Mouse (Mus musculus) mouse embryonic stem cell (cell line): Measurements from ENCODE around the gene Cyb5rl.

ENCODE experiments used
- in situ Hi-C, 2 experiments: fragments of 300-500 bp; cut with MboI; formaldehyde crosslinking; loops; 1 replicate in 1 of 2; 3 replicates in 1 of 2; pipeline ENCODE4 v1.14.3; 2019 to 2020; ENCODE audit warnings: low sequenced_read_pairs in 2 of 2, low pct_unique_long_range_greater_than_20kb in 1 of 2, mixed read lengths in 1 of 2; ENCODE audit not compliant: unreplicated experiment in 1 of 2

Gene Cyb5rl

GRCm38 (mm10) chr4:107130534-107130933 lies 63.7 kb downstream of the Cyb5rl start:
- in situ Hi-C loops: no loop called here

DNA sequence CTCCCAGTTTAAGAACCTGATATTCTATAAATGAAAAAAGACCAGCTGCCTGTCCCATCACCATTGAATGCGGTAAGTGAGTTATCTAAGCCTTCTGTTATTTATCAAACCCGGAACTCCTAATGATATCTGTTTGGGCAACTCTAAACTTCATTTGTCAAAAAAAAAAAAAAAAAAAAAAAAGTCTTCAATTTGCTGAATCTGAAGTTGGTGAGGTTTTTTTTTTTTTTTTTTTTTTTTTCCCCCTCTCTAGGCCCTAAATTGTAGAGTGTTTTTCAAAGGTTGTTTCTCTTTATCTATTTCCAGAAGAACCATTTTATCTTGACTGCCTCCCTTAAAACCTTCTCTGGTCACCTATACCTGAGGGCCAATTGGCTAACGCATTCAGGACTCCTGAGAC lies 68.1 kb downstream of the Cyb5rl start:
- in situ Hi-C loops: no loop called here

DNA sequence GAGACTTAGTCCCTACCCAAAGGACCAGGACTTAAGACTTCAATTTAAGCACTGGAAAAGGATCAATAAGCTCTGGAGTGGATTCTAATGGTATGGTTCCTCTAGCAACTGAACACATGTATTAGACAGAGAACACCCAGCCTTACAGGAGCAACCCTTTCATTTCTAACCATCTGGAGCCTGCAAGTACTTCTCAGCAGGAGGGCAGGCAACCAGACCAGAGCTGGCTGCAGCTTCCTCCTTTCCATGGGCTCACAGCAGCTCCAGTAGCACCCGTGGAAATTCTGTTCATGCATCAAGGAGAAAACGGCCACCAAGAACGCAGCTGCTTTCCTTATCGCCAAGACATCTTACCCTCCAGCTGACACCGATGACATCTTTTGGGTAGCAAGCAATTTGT lies 68.9 kb downstream of the Cyb5rl start:
- in situ Hi-C loops: no loop called here

GRCm38 (mm10) chr4:107136531-107136930 lies 69.7 kb downstream of the Cyb5rl start:
- in situ Hi-C loops: no loop called here
